Mouse (Mus musculus) intestine, postnatal 0 days (tissue): ENCODE results near the gene Pitpnm1. TPM values are rescaled to one million over a fixed set of nuclear protein-coding genes. Genes with fewer than 3 reads are reported as not detected.

Experiments used
- ATAC-seq: fragments of 200-750 bp; cut with Nextera tagmentation; 2 replicates; pipeline ENCODE4 v1.8.0; 2017; ENCODE audit warnings: mild to moderate bottlenecking, moderate TSS enrichment, moderate library complexity
- H3K27ac ChIP-seq: fragments of 300-500 bp; sonication (generic); 2 replicates; pipeline ENCODE4 v1.5.1; 2014; ENCODE audit warnings: mild to moderate bottlenecking, low read depth, low read length, moderate library complexity
- H3K27me3 ChIP-seq: fragments of 300-500 bp; sonication (generic); replicated peaks from 2 replicates; pipeline ENCODE4 v1.6.1; 2014; ENCODE audit warnings: low read length, mixed read lengths; ENCODE audit not compliant: control insufficient read depth, insufficient read depth
- H3K36me3 ChIP-seq: fragments of 300-500 bp; sonication (generic); 2 replicates; pipeline ENCODE4 v1.6.1; 2014; ENCODE audit warnings: mild to moderate bottlenecking, moderate library complexity; ENCODE audit not compliant: control insufficient read depth, insufficient read depth
- H3K4me1 ChIP-seq: fragments of 300-500 bp; sonication (generic); replicated peaks from 2 replicates; pipeline ENCODE4 v1.6.1; 2014; ENCODE audit warnings: antibody characterized with exemption, low read length, mixed read lengths; ENCODE audit not compliant: control insufficient read depth, insufficient read depth
- H3K4me2 ChIP-seq: fragments of 300-500 bp; sonication (generic); replicated peaks from 2 replicates; pipeline ENCODE4 v1.6.1; 2014; ENCODE audit warnings: low read depth, mild to moderate bottlenecking, moderate library complexity
- H3K4me3 ChIP-seq: fragments of 300-500 bp; sonication (generic); 2 replicates; pipeline ENCODE4 v1.5.1; 2014; ENCODE audit warnings: low read depth, low read length
- H3K9ac ChIP-seq: fragments of 300-500 bp; sonication (generic); 2 replicates; pipeline ENCODE4 v1.6.1; 2014; ENCODE audit warnings: mild to moderate bottlenecking, low read depth, low read length
- H3K9me3 ChIP-seq: fragments of 300-500 bp; sonication (generic); 2 replicates; pipeline ENCODE4 v1.6.1; 2016; ENCODE audit warnings: mixed run types; ENCODE audit not compliant: control insufficient read depth
- CTCF ChIP-seq: sonication (generic); IDR thresholded peaks from 2 replicates; pipeline ENCODE4 v1.5.1; 2016; ENCODE audit warnings: low read depth, mild to moderate bottlenecking, control low read depth, antibody characterized with exemption, moderate library complexity
- WGBS: fragments of 180-500 bp; shearing (Covaris S2); extraction: QIAGEN DNeasy Blood & Tissue Kit; methylation state at CpG from one replicate; pipeline ENCODE4 v1.1.7; 2014; 5-methylcytosine and 5-hydroxymethylcytosine counted together
- polyA plus RNA-seq: library from polyadenylated mRNA; unstranded; fragments of >200 nt; fragmentation: Nextera tagmentation; extraction: Ambion mirVana; gene quantifications from 2 replicates; pipeline ENCODE4 v1.2.1, GENCODE M21; 2015

Pitpnm1 gene
- polyA plus RNA-seq, 1 experiment from 2014 or later, result 13.7 TPM

DNA sequence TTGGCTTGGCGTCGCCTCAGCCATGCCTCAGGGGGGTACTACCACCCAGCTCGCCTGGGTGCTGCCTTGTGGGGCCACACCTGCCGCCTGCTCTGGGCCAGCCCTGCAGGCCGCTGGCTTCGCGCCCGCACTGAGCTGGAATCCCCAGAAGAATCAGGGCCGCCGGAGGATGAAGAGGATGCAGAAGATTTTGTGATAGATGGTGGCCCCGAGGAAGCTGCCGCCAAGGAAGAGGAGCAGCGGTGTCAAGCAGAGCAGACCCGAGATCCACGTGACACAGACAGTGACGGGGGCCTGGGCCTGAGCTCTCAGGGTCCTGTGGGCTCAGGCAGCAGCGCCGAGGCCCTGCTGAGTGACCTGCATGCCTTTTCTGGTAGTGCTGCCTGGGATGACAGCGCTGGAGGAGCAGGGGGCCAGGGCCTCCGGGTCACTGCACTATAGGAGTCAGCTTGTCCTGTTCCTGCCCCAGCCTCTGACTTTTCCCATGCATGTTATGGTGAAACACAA lies 56.3 kb downstream of the Pitpnm1 start:
- Histone ChIP-seq H3K9ac (no peak overlapping the region), H3K4me1 (no peaks in the 10 kb centered on the region), H3K27ac (no peak overlapping the region), H3K27me3 (no peaks in the 10 kb centered on the region), H3K4me3 (no peak overlapping the region), H3K36me3 (peaks cover 74% of the 10 kb centered on the region), H3K4me2 (no peak overlapping the region), H3K9me3 (no peaks in the 10 kb centered on the region)
- 77% methylated on average over 20 of the region's 20 CpGs for WGBS
- ATAC-seq, result no peak
- no peak for TF ChIP-seq CTCF

- Histone ChIP-seq H3K4me3 (no peak overlapping the region), H3K27ac (no peak overlapping the region), H3K9me3 (no peaks in the 10 kb centered on the region), H3K4me2 (no peak overlapping the region), H3K36me3 (peaks cover 71% of the 10 kb centered on the region), H3K4me1 (no peaks in the 10 kb centered on the region), H3K27me3 (no peaks in the 10 kb centered on the region), H3K9ac (no peak overlapping the region)
- TF ChIP-seq CTCF, result no peak
- WGBS, result 92% methylated on average over 12 of the region's 12 CpGs
- ATAC-seq, result no peak
These were observed 57.0 kb downstream of the Pitpnm1 start for GRCm38 (mm10) chr19:4156771-4157170.

DNA sequence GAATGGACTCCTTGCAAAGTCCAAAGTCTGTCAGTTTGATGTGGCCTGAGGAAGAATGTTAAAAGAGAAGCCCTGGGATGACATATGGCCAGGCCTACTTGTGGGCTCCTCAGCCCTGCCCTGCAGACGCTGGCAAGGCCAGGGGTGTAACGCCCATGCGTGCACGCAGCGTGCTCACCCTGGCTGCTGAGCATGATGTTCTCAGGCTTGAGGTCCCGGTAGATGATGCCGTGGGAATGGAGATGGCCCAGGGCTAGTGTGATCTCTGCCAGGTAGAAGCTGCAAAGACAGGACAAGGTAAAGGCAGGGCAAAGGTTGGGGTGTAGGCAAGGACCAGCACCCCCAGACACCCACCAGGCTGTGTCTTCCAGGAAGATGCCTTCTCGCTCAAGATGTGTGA lies 59.3 kb downstream of the Pitpnm1 start:
- Histone ChIP-seq H3K27ac (no peak overlapping the region), H3K9me3 (no peaks in the 10 kb centered on the region), H3K4me2 (no peak overlapping the region), H3K9ac (no peak overlapping the region), H3K4me1 (peaks cover 4% of the 10 kb centered on the region; the same call in 1 of the 2 replicates), H3K36me3 (peaks cover 50% of the 10 kb centered on the region), H3K27me3 (no peaks in the 10 kb centered on the region), H3K4me3 (no peak overlapping the region)
- no peak for TF ChIP-seq CTCF
- no peak for ATAC-seq
- WGBS, result 98% methylated on average over 8 of the region's 8 CpGs

- Histone ChIP-seq H3K36me3 (peaks cover 31% of the 10 kb centered on the region), H3K4me3 (peak within 1 kb of the TSS; percentile 80), H3K27ac (no peak within 1 kb of the TSS), H3K9me3 (no peaks in the 10 kb centered on the region), H3K9ac (peak within 1 kb of the TSS; percentile 83), H3K4me1 (peaks cover 4% of the 10 kb centered on the region; the same call in 1 of the 2 replicates), H3K27me3 (no peaks in the 10 kb centered on the region), H3K4me2 (peak within 1 kb of the TSS; percentile 90)
- peak; percentile 81 for ATAC-seq
- 7% methylated on average over 42 of the region's 42 CpGs for WGBS
- TF ChIP-seq CTCF, result no peak
These were observed 63.1 kb downstream of the Pitpnm1 start, which contains the start of gene Rps6kb2 for GRCm38 (mm10) chr19:4162646-4163542. TSS of gene Rps6kb2 (minus strand) at chr19:4163354.

DNA sequence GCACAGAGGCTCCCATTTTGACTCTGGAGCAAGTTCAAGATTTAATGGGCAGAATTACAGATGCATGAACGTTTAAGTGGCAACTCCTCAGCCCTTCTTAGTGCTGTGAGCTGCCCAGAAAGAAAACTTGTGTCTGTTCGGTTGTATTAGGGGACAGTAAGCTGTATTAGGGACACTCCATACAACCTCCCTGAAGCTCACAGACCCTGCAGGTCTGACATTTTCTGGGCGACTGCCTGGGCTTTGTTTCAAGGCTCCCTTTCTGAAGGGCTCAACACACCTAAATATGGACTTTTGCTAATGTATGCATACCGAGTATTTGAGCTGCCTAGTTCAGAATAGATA lies 63.7 kb downstream of the Pitpnm1 start:
- WGBS, result 31% methylated on average over 4 of the region's 4 CpGs

More for the DNA sequence above, 63.7 kb downstream of the Pitpnm1 start:
- Histone ChIP-seq H3K9me3 (no peaks in the 10 kb centered on the region), H3K4me2 (peak overlapping the region; percentile 90), H3K27ac (no peak overlapping the region), H3K4me3 (peak overlapping the region; percentile 80), H3K36me3 (peaks cover 27% of the 10 kb centered on the region), H3K27me3 (no peaks in the 10 kb centered on the region), H3K4me1 (peaks cover 4% of the 10 kb centered on the region; the same call in 1 of the 2 replicates), H3K9ac (no peak overlapping the region; the same call in 1 of the 2 replicates)
- ATAC-seq, result no peak
- no peak for TF ChIP-seq CTCF

Other genes with a start within 250 kb of the Pitpnm1 start
- 113 and 155 TPM in 2 replicates for gene Chka, start 248.2 kb upstream of the Pitpnm1 start, polyA plus RNA-seq
- gene Tcirg1, start 192.9 kb upstream of the Pitpnm1 start, polyA plus RNA-seq, result 76.2 and 83.0 TPM in 2 replicates
- gene Ndufs8, start 187.2 kb upstream of the Pitpnm1 start, polyA plus RNA-seq, result 303 and 317 TPM in 2 replicates
- 16.1 and 17.4 TPM in 2 replicates for gene Aldh3b1, start 170.2 kb upstream of the Pitpnm1 start, polyA plus RNA-seq
- gene Unc93b1, start 164.8 kb upstream of the Pitpnm1 start, polyA plus RNA-seq, result 28.3 and 29.2 TPM in 2 replicates
- gene Aldh3b3, start 141.4 kb upstream of the Pitpnm1 start, polyA plus RNA-seq, result not detected in 2 replicates
- 0.17 and 0.51 TPM in 2 replicates for gene Aldh3b2, start 127.7 kb upstream of the Pitpnm1 start, polyA plus RNA-seq
- 32.3 and 34.5 TPM in 2 replicates for gene Acy3, start 113.4 kb upstream of the Pitpnm1 start, polyA plus RNA-seq
- gene Tbx10, start 107.2 kb upstream of the Pitpnm1 start, polyA plus RNA-seq, result 0.59 and 0.61 TPM in 2 replicates
- 31.7 and 32.9 TPM in 2 replicates for gene Nudt8, start 99.4 kb upstream of the Pitpnm1 start, polyA plus RNA-seq
- gene Gm49405, start 99.4 kb upstream of the Pitpnm1 start, polyA plus RNA-seq, result 0.42 and 0.44 TPM in 2 replicates
- 0.64 and 0.89 TPM in 2 replicates for gene Doc2g, start 96.7 kb upstream of the Pitpnm1 start, polyA plus RNA-seq
- gene Ndufv1, start 87.2 kb upstream of the Pitpnm1 start, polyA plus RNA-seq, result 244 and 255 TPM in 2 replicates
- gene Gstp1, start 62.0 kb upstream of the Pitpnm1 start, polyA plus RNA-seq, result 746 and 756 TPM in 2 replicates
- 151 and 182 TPM in 2 replicates for gene Gstp2, start 54.0 kb upstream of the Pitpnm1 start, polyA plus RNA-seq
- 68.7 and 72.6 TPM in 2 replicates for gene Gstp3, start 40.4 kb upstream of the Pitpnm1 start, polyA plus RNA-seq
- gene Cabp2, start 18.4 kb upstream of the Pitpnm1 start, polyA plus RNA-seq, result not detected in 2 replicates
- 97.1 and 108 TPM in 2 replicates for gene Cdk2ap2, start 2.8 kb upstream of the Pitpnm1 start, polyA plus RNA-seq
- 42.0 and 42.3 TPM in 2 replicates for gene Aip, start 25.9 kb downstream of the Pitpnm1 start, polyA plus RNA-seq
- gene Gpr152, start 39.8 kb downstream of the Pitpnm1 start, polyA plus RNA-seq, result not detected in 2 replicates
- gene Cabp4, start 44.0 kb downstream of the Pitpnm1 start, polyA plus RNA-seq, result 0.33 TPM in 2 replicates
- gene Coro1b, start 48.6 kb downstream of the Pitpnm1 start, polyA plus RNA-seq, result 237 and 239 TPM in 2 replicates
- 2.7 and 3.4 TPM in 2 replicates for gene Ptprcap, start 53.6 kb downstream of the Pitpnm1 start, polyA plus RNA-seq
- gene Rps6kb2, start 63.4 kb downstream of the Pitpnm1 start, polyA plus RNA-seq, result 33.9 and 35.1 TPM in 2 replicates
- 0.90 TPM in 2 replicates for gene Carns1, start 75.5 kb downstream of the Pitpnm1 start, polyA plus RNA-seq
- 2.0 and 2.3 TPM in 2 replicates for gene Tbc1d10c, start 91.3 kb downstream of the Pitpnm1 start, polyA plus RNA-seq
- gene Ppp1ca, start 92.1 kb downstream of the Pitpnm1 start, polyA plus RNA-seq, result 370 and 382 TPM in 2 replicates
- gene Rad9a, start 101.7 kb downstream of the Pitpnm1 start, polyA plus RNA-seq, result 12.3 and 13.5 TPM in 2 replicates
- 2.4 and 2.5 TPM in 2 replicates for gene Clcf1, start 114.2 kb downstream of the Pitpnm1 start, polyA plus RNA-seq
- gene AC109138.7, start 114.4 kb downstream of the Pitpnm1 start, polyA plus RNA-seq, result not detected in 2 replicates
- gene Pold4, start 131.9 kb downstream of the Pitpnm1 start, polyA plus RNA-seq, result 81.5 and 87.8 TPM in 2 replicates
- gene Ssh3, start 169.2 kb downstream of the Pitpnm1 start, polyA plus RNA-seq, result 18.1 and 18.5 TPM in 2 replicates
- 2.0 and 2.4 TPM in 2 replicates for gene Ankrd13d, start 183.1 kb downstream of the Pitpnm1 start, polyA plus RNA-seq
- 14.4 and 18.5 TPM in 2 replicates for gene Grk2, start 206.2 kb downstream of the Pitpnm1 start, polyA plus RNA-seq